In genomic region chr19:23146409-23146861, GRCm38 (mm10) we compare ENCODE assay signal across 9 mouse cellular contexts. TPM values are rescaled to one million over a fixed set of nuclear protein-coding genes. Genes with fewer than 3 reads are reported as not detected.
A peak's percentile ranks its signal among the peaks of the same experiment; 100 is the strongest.
DNase-seq lines count a peak whose midpoint lies in the region; ATAC-seq lines count a peak whose summit lies in the region.
"Had no signal": no experiment of that assay in that cellular context is flagged by ENCODE, and none has a peak within 500 bp of the region (broad histone marks: within the 10 kb centered on the region; RNA-seq: fewer than 3 reads in every experiment).

No protein-coding gene starts in this region.

- no peak overlapping the region for H3K9ac ChIP-seq in forebrain, embryonic 16.5 days (replicated peaks; ENCODE audit: low read depth, low read length)

- ATAC-seq in forebrain, embryonic 16.5 days = peak; percentile 73

- H3K4me1 ChIP-seq in forebrain, embryonic 16.5 days (replicated peaks; ENCODE audit: control insufficient read depth, insufficient read depth, low read length) = peaks cover 17% of the 10 kb centered on the region
- H3K4me1 ChIP-seq in limb, embryonic 10.5 days = peaks cover 19% of the 10 kb centered on the region

- H3K4me3 ChIP-seq in forebrain, embryonic 16.5 days (replicated peaks; ENCODE audit: low read length) = no peak overlapping the region
- no peak overlapping the region for H3K4me3 ChIP-seq in limb, embryonic 10.5 days
- H3K4me3 ChIP-seq: erythroblast, embryonic 14.5 days had no signal

- intact Hi-C loops in left cerebral cortex, postnatal 36 days (cut with DNase I) = no loop called here

- H3K27me3 ChIP-seq in forebrain, embryonic 16.5 days (replicated peaks; ENCODE audit: control insufficient read depth, insufficient read depth, low read length) = peaks cover 10% of the 10 kb centered on the region
- peaks cover 36% of the 10 kb centered on the region for H3K27me3 ChIP-seq in limb, embryonic 10.5 days (ENCODE audit: low read depth, poor library complexity, severe bottlenecking)

- H3K4me2 ChIP-seq in forebrain, embryonic 16.5 days (ENCODE audit: low read length) = no peak overlapping the region

- no peaks in the 10 kb centered on the region for H3K9me3 ChIP-seq in forebrain, embryonic 16.5 days (ENCODE audit: control insufficient read depth, low read length)
- H3K9me3 ChIP-seq in limb, embryonic 10.5 days (replicated peaks) = no peaks in the 10 kb centered on the region

- DNase-seq in kidney, adult 18-20 months = peak; percentile 48
- DNase-seq in kidney, adult 9 months = no peak
- peak; percentile 95 for DNase-seq in brain, adult 2 months (ENCODE audit: low read depth, low spot score)
- peak; percentile 75 to 76 for DNase-seq in left cerebral cortex, postnatal 36 days (ENCODE audit: low spot score in 2 of 2)
- DNase-seq in urinary bladder, postnatal 14 days (ENCODE audit: low spot score) = no peak
- no peak for DNase-seq in MN1 (ENCODE audit: low spot score)
- no peak for DNase-seq in limb, embryonic 10.5 days (ENCODE audit: low spot score)

- H3K36me3 ChIP-seq in forebrain, embryonic 16.5 days (ENCODE audit: control insufficient read depth, insufficient read depth) = no peaks in the 10 kb centered on the region
- H3K36me3 ChIP-seq in limb, embryonic 10.5 days = no peaks in the 10 kb centered on the region

- H3K27ac ChIP-seq in forebrain, embryonic 16.5 days (ENCODE audit: low read length) = no peak overlapping the region
- H3K27ac ChIP-seq in limb, embryonic 10.5 days = no peak overlapping the region

- 53% methylated on average over 12 of the region's 12 CpGs for WGBS in forebrain, embryonic 16.5 days
- 74% methylated on average over 12 of the region's 12 CpGs for WGBS in limb, embryonic 10.5 days

RNA-seq across cellular contexts. Expression of gene Klf9, which starts 5.4 kb away (rescaled TPM):
- polyA plus RNA-seq in forebrain, embryonic 16.5 days (2015; fragmentation: Nextera tagmentation; extraction: Ambion mirVana) = 2.2 and 2.6 TPM in 2 replicates
- 100 to 1,000 TPM; 205 to 209 TPM for total RNA-seq in left cerebral cortex, postnatal 36 days (2021)
- polyA plus RNA-seq in limb, embryonic 10.5 days (2016; fragmentation: Nextera tagmentation; extraction: Ambion mirVana) = 0.74 and 1.3 TPM in 2 replicates

Comparison
In these comparisons a context has a peak if more than half of its experiments do, and no peak if none do; other contexts are left out.
1. DNase-seq: peak in kidney, adult 18-20 months (single experiment), brain, adult 2 months (single experiment) and left cerebral cortex, postnatal 36 days (2 of 2); none in kidney, adult 9 months (single experiment), urinary bladder, postnatal 14 days (single experiment), MN1 (single experiment) and limb, embryonic 10.5 days (single experiment).